Mouse (Mus musculus) thymus, postnatal 25 days (tissue): ENCODE measurements around the gene Gins3.
"Not testable (repeated sequence)": the region's sequence is repeated elsewhere in the genome, so short reads cannot be mapped to it uniquely, and the experiment has no call there.

Experiments used
- DNase-seq: peaks from one replicate; pipeline ENCODE4 v3.0.0; 2022

Gene Gins3

GRCm38 (mm10) chr8:95655831-95656230, 22.6 kb downstream of the Gins3 start:
- DNase-seq: no peak

GRCm38 (mm10) chr8:95656316-95657002, 23.2 kb downstream of the Gins3 start:
- no peak for DNase-seq

GRCm38 (mm10) chr8:95657523-95657922, 24.3 kb downstream of the Gins3 start:
- no peak for DNase-seq

GRCm38 (mm10) chr8:95660334-95660882, 27.2 kb downstream of the Gins3 start:
- DNase-seq: no peak

- DNase-seq: no peak
Measured at GRCm38 (mm10) chr8:95661085-95661484, 27.8 kb downstream of the Gins3 start.

GRCm38 (mm10) chr8:95661575-95661974, 28.3 kb downstream of the Gins3 start:
- DNase-seq: no peak

- no peak for DNase-seq
Measured at GRCm38 (mm10) chr8:95662885-95663598, 29.8 kb downstream of the Gins3 start.

- no peak for DNase-seq
Measured at GRCm38 (mm10) chr8:95663599-95663949, 30.3 kb downstream of the Gins3 start.

- not testable (repeated sequence) for DNase-seq
Measured at GRCm38 (mm10) chr8:95665813-95666452, 32.7 kb downstream of the Gins3 start.

GRCm38 (mm10) chr8:95668163-95668958, 35.1 kb downstream of the Gins3 start:
- DNase-seq: no peak

- DNase-seq: no peak
Measured at GRCm38 (mm10) chr8:95669967-95670366, 36.7 kb downstream of the Gins3 start.

- no peak for DNase-seq
Measured at GRCm38 (mm10) chr8:95671861-95672260, 38.6 kb downstream of the Gins3 start.

GRCm38 (mm10) chr8:95672811-95673210, 39.6 kb downstream of the Gins3 start:
- DNase-seq: no peak

- DNase-seq: no peak
Measured at GRCm38 (mm10) chr8:95676631-95677030, 43.4 kb downstream of the Gins3 start, which contains the start of gene Ndrg4. TSS of gene Ndrg4 (plus strand) at chr8:95676980.

GRCm38 (mm10) chr8:95677591-95678023, 44.4 kb downstream of the Gins3 start:
- peak; percentile 14 for DNase-seq

GRCm38 (mm10) chr8:95678024-95678611, 44.9 kb downstream of the Gins3 start:
- peak; percentile 44 for DNase-seq

GRCm38 (mm10) chr8:95688073-95688672, 54.9 kb downstream of the Gins3 start:
- DNase-seq: no peak

- DNase-seq: no peak
Measured at GRCm38 (mm10) chr8:95690929-95691541, 57.8 kb downstream of the Gins3 start.

- no peak for DNase-seq
Measured at GRCm38 (mm10) chr8:95694631-95695030, 61.4 kb downstream of the Gins3 start.
